Mouse (Mus musculus) v-Abl transformed pro-B cells (cell line): ENCODE results near the gene Mageb4.
"Not testable (repeated sequence)": the region's sequence is repeated elsewhere in the genome, so short reads cannot be mapped to it uniquely, and the experiment has no call there.

Source experiments
- in situ Hi-C, 2 experiments: fragments of 400-800 bp; cut with MboI; formaldehyde crosslinking; loops; one replicate each; pipeline ENCODE4 v1.15.1; 2025; ENCODE audit not compliant: unreplicated experiment in 2 of 2

The Mageb4 gene

DNA sequence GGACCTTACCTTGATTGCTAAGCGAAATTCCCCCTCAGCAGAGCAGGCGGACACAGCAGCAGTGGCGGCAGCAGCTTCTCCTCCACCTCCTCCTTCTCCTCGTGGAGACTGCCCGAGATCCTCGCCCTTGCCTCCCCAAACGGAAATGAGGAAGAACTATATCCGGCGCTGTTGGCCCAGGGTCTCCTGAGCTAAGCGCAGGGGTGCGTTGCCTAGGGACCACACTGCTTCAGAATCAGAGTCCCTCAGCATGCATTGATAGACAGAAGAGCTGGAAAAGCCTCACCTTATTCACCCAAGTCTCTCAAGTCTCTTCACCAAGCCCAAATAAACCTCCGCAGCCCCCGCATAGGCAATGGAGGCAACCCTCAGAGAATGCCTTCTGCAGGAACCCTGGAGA lies at the start of gene Mageb4:
Gene Mageb4, minus strand, starts transcription at position 101 of the 400 bp plus-strand sequence.
- in situ Hi-C loops = not testable (repeated sequence)

DNA sequence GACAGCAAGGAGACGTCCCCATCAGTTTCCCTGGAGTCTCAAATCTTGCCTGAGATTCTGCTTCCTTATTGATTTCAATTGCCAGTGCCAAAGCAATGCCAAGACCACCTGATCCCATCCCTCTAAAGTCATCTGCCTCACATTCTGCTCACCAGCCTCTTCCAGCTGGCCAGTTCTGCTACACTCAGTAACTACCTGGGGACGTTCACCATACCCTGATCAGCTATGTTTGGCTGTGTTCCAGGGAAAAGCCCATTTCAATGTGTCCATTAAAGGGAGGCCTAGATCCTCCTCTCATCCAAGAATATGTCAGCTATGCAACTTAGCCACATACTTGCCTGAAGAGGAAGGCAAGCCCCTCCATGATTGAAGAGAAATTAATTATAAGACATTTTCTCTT lies 20.3 kb downstream of the Mageb4 start:
- in situ Hi-C loops = not testable (repeated sequence)

DNA sequence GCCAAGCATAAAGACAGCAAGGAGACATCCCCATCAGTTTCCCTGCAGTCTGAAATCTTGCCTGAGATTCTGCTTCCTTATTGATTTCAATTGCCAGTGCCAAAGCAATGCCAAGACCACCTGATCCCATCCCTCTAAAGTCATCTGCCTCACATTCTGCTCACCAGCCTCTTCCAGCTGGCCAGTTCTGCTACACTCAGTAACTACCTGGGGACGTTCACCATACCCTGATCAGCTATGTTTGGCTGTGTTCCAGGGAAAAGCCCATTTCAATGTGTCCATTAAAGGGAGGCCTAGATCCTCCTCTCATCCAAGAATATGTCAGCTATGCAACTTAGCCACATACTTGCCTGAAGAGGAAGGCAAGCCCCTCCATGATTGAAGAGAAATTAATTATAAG lies 58.9 kb downstream of the Mageb4 start:
- in situ Hi-C loops = not testable (repeated sequence)

DNA sequence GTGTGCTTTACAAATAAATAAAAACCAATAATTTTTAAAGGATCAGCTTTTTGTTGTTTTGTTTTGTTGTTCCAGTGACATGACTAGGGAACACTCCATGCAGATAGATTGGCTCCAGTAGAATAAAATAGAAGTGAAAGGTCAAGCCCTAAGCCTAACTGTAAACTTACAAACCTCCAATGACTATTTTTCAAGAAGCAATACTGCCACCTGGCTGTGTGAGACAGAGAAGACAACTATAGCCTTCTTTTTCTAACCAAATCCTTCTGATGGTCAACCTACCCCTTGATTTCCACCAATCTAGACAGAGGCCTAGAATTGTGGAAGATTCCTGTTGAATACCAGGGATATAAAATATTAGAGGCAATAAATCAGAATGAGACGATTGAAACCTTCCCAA lies 67.6 kb downstream of the Mageb4 start:
- in situ Hi-C loops = no loop called here
